Mouse (Mus musculus) spleen, adult 2 months (tissue): ENCODE measurements around the gene Defb35.

Experiments
- CTCF ChIP-seq: fragments of 200-500 bp; IDR thresholded peaks from 2 replicates; pipeline ENCODE4 v1.5.1; 2011; ENCODE audit warnings: mild to moderate bottlenecking, inconsistent platforms; ENCODE audit not compliant: insufficient read depth, insufficient read length, insufficient replicate concordance; ENCODE audit errors: extremely low read depth
- POLR2A ChIP-seq: fragments of 200-500 bp; IDR thresholded peaks from 2 replicates; pipeline ENCODE4 v1.6.1; 2011; ENCODE audit warnings: low read depth, low read length, inconsistent platforms

DNA sequence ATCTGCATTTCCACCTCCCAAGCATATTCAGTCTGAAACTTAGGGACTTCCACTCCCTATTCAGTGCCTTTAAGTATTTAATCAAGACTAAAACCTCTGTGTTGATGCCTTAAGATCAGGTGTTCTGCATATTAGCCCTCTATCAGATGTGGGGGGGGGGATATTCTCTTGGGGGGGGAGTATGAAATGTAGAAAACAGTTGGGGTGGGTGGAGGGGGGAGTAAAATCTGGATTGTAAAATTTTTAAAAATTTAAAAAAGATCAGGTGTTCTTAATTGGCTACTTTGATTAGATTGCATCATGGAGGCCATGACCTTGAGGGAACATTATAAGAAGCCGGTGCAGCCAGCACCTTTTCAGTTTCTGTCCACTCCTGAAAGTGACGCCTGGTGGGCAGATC is 20.3 kb downstream of the Defb35 start, which contains the start of gene Fam90a1a:
- no peak for TF ChIP-seq POLR2A
- TF ChIP-seq CTCF: no peak
